Mouse (Mus musculus): ENCODE measurements around the gene Col25a1.

DNA sequence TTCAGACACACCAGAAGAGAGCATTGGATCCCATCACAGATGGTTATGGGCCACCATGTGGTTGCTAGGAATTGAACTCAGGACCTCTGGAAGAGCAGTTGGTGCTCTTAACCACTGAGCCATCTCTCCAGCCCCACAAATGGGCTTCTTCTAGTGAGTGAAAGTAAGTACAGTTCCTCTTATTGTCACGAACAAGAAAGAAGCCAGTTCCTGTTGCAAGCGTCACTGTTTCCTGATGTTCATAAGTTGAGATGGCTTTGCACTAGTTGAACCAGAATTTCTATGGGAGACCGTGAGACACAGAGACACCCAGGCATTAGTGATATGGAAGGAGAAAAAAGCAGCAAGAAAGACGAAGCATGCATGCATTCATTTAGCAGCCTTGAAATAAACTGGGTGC, 110.6 kb downstream of the Col25a1 start:
- no peak for TF ChIP-seq POLR2A (IDR thresholded peaks at IDR 0.05; ENCODE audit: low read depth, low read length)
- no peak for TF ChIP-seq CTCF (IDR thresholded peaks at IDR 0.05; ENCODE audit: extremely low read depth, insufficient read length, insufficient replicate concordance, low read depth, low read length)
